Mouse (Mus musculus) spleen, postnatal 4 days (tissue): ENCODE measurements at regions not wholly inside any gene's neighbourhood (a gene's known extent, or its start where the extent isn't known, plus 50 kb on each side); places are given as distances from the start of the nearest gene placed in this dataset.

ENCODE experiments used
- DNase-seq, 2 experiments: peaks; one replicate each; pipeline ENCODE4 v3.0.0; 2022; ENCODE audit warnings: low spot score in 2 of 2

DNA sequence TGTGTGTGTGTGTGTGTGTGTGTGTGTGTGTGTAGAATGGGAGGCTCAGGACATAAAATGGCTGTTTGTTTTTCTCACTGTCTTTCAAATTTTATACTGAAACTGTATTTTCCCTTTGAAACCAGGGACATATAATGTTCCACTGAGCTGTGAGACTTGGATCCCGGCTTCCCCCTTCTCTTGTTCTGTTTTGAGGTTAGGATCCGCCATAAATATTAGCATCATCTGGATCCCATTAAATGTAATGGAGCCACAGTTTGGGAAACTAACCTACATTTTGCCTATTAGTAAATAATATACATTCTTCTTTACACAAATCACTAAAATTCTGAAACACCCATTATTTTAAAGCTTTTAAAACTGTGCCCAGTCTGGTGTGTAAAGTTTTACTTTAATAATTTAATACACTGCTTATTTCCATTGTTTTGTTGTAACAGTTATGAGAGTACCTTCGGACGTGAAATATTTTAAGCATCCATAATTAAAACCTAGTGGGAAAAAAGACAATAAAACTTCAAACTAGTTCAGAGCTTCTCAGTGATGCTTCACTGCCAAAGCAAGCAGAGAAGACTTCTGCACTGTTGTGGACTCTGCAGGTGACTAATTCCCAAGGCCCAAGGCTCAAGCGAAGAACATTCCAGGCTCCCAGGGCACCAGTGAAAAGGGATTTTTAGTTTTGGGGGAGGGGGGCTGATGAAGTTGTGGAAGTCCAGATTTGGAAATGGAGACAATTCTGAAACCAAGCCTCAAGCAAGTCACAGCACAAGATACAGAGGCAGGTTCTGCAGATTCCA lies 684.9 kb downstream of the Fat4 start:
- DNase-seq: no peak

- no peak for DNase-seq
Observed at GRCm38 (mm10) chr3:39575200-39575599, 688.5 kb downstream of the Fat4 start.

- DNase-seq: no peak
Observed at GRCm38 (mm10) chr3:39591312-39591711, 704.6 kb downstream of the Fat4 start.

- no peak for DNase-seq
Observed at GRCm38 (mm10) chr3:39592349-39593117, 705.8 kb downstream of the Fat4 start.

DNA sequence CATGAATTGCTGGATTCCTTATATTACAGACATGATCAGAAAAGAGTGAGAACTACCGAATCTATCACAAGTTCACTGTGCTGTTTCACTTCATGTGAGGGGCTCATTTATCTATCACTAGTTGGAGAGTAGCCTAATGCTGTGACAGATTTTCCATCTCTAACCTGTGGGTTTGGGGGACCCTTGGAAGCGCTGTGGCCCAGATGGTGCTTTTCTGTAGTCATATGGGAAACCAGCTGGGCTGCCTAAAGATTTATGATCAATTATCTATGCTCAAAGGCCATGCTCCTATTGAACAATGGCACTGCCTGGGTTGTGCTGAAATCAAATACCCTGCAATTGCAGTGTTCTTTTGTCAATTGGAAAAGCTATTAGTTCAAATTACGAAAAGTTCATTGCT lies 723.2 kb downstream of the Fat4 start:
- no peak for DNase-seq

GRCm38 (mm10) chr3:39612408-39612807 lies 725.7 kb downstream of the Fat4 start:
- DNase-seq: no peak

DNA sequence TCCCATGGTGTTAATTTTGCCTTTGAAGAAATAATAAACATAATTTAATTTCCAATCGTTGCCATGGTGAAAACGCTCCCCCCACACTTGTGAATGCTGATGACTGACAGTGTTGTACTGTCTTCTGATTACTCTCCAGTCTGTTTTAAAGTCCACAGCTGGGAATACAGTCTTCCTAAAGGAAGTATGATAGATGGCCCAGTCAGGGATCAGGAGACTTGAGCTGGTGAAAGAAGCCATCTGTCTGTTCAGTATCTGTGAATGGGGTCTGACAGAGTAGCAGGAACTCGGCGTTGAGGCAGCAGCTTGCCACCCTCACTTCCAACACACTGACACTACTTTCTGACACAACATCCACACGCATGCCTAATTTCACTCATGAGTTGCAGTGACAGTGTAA lies 751.2 kb downstream of the Fat4 start:
- DNase-seq: no peak

- DNase-seq: no peak
Observed at GRCm38 (mm10) chr3:39643194-39643593, 756.5 kb downstream of the Fat4 start.

GRCm38 (mm10) chr3:39666817-39667216 lies 780.1 kb downstream of the Fat4 start:
- DNase-seq: no peak

GRCm38 (mm10) chr3:39669145-39669544 lies 782.4 kb downstream of the Fat4 start:
- DNase-seq: no peak

DNA sequence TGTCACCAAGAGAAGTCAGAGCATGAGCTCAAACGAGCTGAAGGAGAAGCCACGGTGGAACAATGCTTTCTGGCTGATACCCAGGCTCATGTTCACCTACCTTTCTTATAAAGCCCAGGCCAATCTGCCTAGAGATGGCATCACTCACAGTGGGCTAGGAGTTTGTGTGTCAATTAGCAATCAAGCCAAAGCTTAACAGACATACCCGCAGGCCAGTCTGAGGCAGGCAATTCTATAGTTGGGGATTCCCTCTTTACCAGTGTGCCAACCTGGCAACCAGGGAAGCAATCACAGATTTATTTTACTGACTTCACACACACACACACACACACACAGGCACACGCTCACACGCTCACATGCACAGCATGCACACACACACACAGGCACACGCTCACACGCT lies 787.3 kb downstream of the Fat4 start:
- no peak for DNase-seq

DNA sequence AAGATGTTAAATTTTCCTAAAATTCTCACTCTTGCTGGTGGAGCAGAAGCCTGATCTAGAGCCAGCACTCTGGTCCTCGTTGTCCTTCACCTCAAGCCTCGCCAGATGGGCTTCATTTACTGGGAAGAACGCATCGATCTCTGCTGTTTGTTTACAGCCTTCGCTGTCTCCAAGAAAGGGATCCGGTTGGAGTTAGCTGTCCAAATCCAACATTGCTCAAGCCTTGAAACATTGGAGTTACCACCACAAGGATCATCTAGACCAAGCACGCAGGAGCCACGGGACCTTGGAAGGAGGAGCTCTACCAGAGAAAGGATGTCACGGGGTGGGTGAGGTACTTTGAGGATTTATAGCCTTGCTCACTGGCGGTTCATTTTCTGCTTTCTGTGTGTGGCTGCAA lies 788.2 kb downstream of the Fat4 start:
- DNase-seq: no peak

DNA sequence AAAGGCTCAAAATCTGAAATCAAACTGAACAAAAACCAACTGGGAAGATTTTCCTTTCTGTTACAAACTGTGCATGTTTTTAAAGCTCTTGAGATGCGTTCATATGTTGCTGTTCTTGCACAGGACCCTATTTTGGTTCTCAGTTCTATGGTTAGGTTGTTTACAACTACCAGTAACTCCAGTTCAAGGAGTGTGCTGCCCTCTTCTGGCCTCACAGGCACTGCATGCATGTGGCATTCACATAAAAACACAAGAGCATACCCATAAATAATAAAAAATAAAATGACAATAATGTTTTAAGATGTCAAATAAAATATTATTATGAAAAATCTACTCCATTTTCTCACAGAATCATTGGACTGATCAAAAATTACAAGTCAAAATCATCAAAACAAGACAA lies 818.9 kb downstream of the Fat4 start:
- no peak for DNase-seq

GRCm38 (mm10) chr3:39712795-39713709 lies 818.0 kb upstream of the Intu start:
- DNase-seq: no peak

DNA sequence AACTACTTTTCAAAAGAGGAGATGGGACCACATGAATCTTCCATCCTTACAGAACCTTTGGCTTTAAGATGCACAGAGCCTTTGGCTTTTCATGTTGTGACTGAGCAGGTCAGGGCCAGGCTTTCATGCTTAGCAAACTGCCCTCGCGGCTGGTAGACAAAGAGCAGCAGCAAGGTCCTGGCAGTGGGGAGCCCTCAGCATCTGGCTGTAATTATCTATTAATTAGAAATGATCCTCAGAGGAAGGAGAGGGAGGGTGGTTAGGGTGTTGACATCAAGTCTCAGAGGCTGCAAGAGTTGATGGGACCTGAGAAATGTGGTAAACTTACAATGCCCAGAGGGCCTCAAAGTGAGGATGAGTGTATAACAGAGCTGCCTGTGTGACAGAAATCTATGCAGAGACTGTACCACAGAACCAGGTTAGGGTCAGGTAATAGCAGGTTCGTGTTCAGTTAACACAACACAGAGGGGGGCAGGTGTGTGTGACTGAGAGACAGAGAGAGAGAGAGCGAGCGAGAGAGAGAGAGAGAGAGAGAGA lies 817.0 kb upstream of the Intu start:
- no peak for DNase-seq

GRCm38 (mm10) chr3:39718946-39719545 lies 812.0 kb upstream of the Intu start:
- DNase-seq: no peak

DNA sequence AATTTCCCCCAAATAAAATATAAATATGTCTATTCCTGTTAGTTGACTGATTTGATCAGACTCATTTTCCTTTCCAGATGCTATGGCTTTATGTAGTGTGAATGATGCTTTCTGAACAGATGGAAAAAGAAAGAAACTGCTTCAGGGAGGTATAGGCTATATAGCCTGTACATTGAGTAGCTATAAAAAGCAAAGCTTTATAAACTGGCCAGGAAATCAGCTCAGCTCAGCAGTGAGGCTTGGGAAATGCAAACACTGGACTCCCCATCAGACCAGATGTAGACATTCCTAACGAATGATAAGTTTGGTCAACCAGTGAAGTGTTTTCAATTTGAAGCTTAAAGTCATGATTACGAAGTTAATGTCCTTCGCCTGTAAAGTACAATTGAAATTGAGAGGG lies 805.3 kb upstream of the Intu start:
- no peak for DNase-seq

- no peak for DNase-seq
Observed at GRCm38 (mm10) chr3:39736639-39737038, 794.4 kb upstream of the Intu start.

GRCm38 (mm10) chr3:39745947-39746346 lies 785.1 kb upstream of the Intu start:
- no peak for DNase-seq

GRCm38 (mm10) chr3:39768981-39769568 lies 762.0 kb upstream of the Intu start:
- no peak for DNase-seq
